Mouse (Mus musculus) myocyte (in vitro differentiated cells): ENCODE measurements at regions not wholly inside any gene's neighbourhood (a gene's known extent, or its start where the extent isn't known, plus 50 kb on each side); places are given as distances from the start of the nearest gene placed in this dataset.

Source experiments
- H3K27me3 ChIP-seq: one replicate; pipeline ENCODE4 v1.6.1; 2011; ENCODE audit not compliant: control insufficient read depth, insufficient read depth, insufficient read length
- H3K36me3 ChIP-seq: one replicate; pipeline ENCODE4 v1.6.1; 2011; ENCODE audit not compliant: control insufficient read depth, insufficient read depth
- H3K4me2 ChIP-seq: one replicate; pipeline ENCODE4 v1.6.1; 2011; ENCODE audit warnings: low read depth, control low read depth
- H3K4me3 ChIP-seq: one replicate; pipeline ENCODE4 v1.5.1; 2011; ENCODE audit warnings: mild to moderate bottlenecking, control low read depth, moderate library complexity
- H3K79me2 ChIP-seq: one replicate; pipeline ENCODE4 v1.6.1; 2011; ENCODE audit not compliant: control insufficient read depth, insufficient read depth
- H3ac ChIP-seq: one replicate; pipeline ENCODE4 v1.6.1; 2011; ENCODE audit not compliant: control insufficient read depth, insufficient read length
- CEBPB ChIP-seq: IDR thresholded peaks from 2 replicates; pipeline ENCODE4 v1.6.1; 2011; ENCODE audit warnings: mild to moderate bottlenecking, moderate library complexity; ENCODE audit not compliant: poor library complexity, insufficient read depth, severe bottlenecking
- E2F4 ChIP-seq: IDR thresholded peaks from one replicate; pipeline ENCODE4 v1.6.1; 2011; ENCODE audit warnings: mild to moderate bottlenecking, control low read depth, moderate library complexity; ENCODE audit not compliant: insufficient read depth
- MAX ChIP-seq: IDR thresholded peaks from one replicate; pipeline ENCODE4 v1.6.1; 2011; ENCODE audit warnings: low read depth, mild to moderate bottlenecking, control low read depth
- MYOD1 ChIP-seq, 3 experiments: IDR thresholded peaks; one replicate each; pipeline ENCODE4 v1.6.1; 2011; ENCODE audit warnings: control low read depth in 2 of 3, low read depth in 2 of 3, mild to moderate bottlenecking in 2 of 3, moderate library complexity in 1 of 3; ENCODE audit not compliant: insufficient read length in 2 of 3, control insufficient read depth in 1 of 3
- MYOG ChIP-seq, 3 experiments: IDR thresholded peaks; one replicate each; pipeline ENCODE4 v1.6.1; 2011; ENCODE audit warnings: control low read depth in 2 of 3, low read depth in 2 of 3, mild to moderate bottlenecking in 2 of 3; ENCODE audit not compliant: insufficient read length in 2 of 3, control insufficient read depth in 1 of 3, insufficient read depth in 1 of 3
- POLR2A ChIP-seq: IDR thresholded peaks from one replicate; pipeline ENCODE4 v1.6.1; 2011; ENCODE audit warnings: low read depth, mild to moderate bottlenecking, control low read depth, moderate library complexity; ENCODE audit not compliant: insufficient read length
- POLR2AphosphoS2 ChIP-seq: IDR thresholded peaks from one replicate; pipeline ENCODE4 v1.6.1; 2011; ENCODE audit warnings: low read depth, control low read depth; ENCODE audit not compliant: insufficient read length
- REST ChIP-seq: IDR thresholded peaks from one replicate; pipeline ENCODE4 v1.6.1; 2011; ENCODE audit warnings: mild to moderate bottlenecking, control low read depth, moderate library complexity; ENCODE audit not compliant: insufficient read depth, insufficient read length
- SRF ChIP-seq: IDR thresholded peaks from one replicate; pipeline ENCODE4 v1.6.1; 2011; ENCODE audit warnings: low read depth; ENCODE audit not compliant: control insufficient read depth, insufficient read length
- TCF12 ChIP-seq: IDR thresholded peaks from one replicate; pipeline ENCODE4 v1.6.1; 2011; ENCODE audit warnings: mild to moderate bottlenecking, control low read depth; ENCODE audit not compliant: poor library complexity, insufficient read depth, severe bottlenecking
- TCF3 ChIP-seq: IDR thresholded peaks from one replicate; pipeline ENCODE4 v1.6.1; 2011; ENCODE audit warnings: low read depth, control low read depth; ENCODE audit not compliant: insufficient read length
- USF1 ChIP-seq: IDR thresholded peaks from one replicate; pipeline ENCODE4 v1.6.1; 2011; ENCODE audit warnings: low read depth, mild to moderate bottlenecking, control low read depth, moderate library complexity

DNA sequence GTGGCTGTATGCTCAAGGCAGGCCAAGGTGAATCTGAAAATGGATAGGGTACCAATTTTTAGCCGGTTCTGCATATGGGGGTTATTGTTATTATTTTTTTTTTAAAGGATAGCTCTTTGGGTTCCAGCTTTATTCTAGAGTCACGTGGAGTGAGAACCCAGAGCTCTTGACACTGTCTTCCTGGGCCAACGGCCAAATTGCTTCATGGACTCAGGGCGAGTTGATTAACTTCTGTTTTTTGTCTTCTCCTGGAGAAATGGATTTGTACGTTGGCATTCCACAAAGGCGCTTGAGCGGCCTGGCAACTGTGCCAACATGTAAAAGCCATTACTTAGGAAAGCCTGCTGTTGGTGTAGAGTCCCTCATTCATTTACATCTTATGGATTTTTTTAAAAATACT, 134.1 kb upstream of the Ubr2 start:
- no peak for TF ChIP-seq REST
- TF ChIP-seq POLR2A: no peak
- no peak for TF ChIP-seq CEBPB
- no peak for TF ChIP-seq MAX
- TF ChIP-seq POLR2AphosphoS2: no peak
- TF ChIP-seq E2F4: no peak
- TF ChIP-seq USF1: no peak
- Histone ChIP-seq H3K4me2 (peak overlapping the region; percentile 57), H3ac (no peak overlapping the region), H3K36me3 (no peaks in the 10 kb centered on the region), H3K79me2 (peaks cover 29% of the 10 kb centered on the region), H3K27me3 (no peaks in the 10 kb centered on the region), H3K4me3 (no peak overlapping the region)

DNA sequence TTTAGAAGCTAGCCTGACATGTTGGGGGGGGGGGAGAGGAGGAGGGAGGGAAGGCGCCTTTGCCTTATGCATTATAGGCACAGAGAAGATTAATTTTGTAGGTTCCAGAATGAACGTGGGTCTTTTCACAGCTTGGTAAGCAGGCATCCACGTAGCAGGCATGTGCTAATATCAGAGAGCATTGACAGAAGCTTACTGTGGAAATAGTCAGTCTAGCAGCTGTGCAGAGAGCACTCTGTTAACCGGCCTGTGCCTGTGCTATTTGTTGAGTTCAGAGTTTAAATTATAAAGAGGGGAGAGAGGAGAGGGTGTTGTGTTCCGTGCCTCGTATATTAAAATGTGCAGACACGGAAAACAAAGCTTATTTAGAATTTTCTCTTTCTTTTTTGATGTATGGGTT, 133.5 kb upstream of the Ubr2 start:
- no peak for TF ChIP-seq POLR2AphosphoS2
- no peak for TF ChIP-seq MYOD1 (IDR thresholded peaks at IDR 0.05; ENCODE audit: control insufficient read depth in 1 of 3, insufficient read length in 2 of 3, low read depth in 2 of 3)
- no peak for TF ChIP-seq POLR2A
- no peak for TF ChIP-seq SRF
- no peak for TF ChIP-seq MAX
- no peak for TF ChIP-seq MYOG (IDR thresholded peaks at IDR 0.05; ENCODE audit: control insufficient read depth in 1 of 3, insufficient read depth in 1 of 3, insufficient read length in 2 of 3, low read depth in 2 of 3)
- no peak for TF ChIP-seq E2F4
- TF ChIP-seq TCF3: no peak
- no peak for TF ChIP-seq CEBPB
- no peak for TF ChIP-seq TCF12
- TF ChIP-seq REST: no peak
- H3K27me3 ChIP-seq: no peaks in the 10 kb centered on the region
- H3ac ChIP-seq: no peak overlapping the region
- no peaks in the 10 kb centered on the region for H3K36me3 ChIP-seq
- peak overlapping the region; percentile 57 for H3K4me2 ChIP-seq
- peaks cover 29% of the 10 kb centered on the region for H3K79me2 ChIP-seq
- H3K4me3 ChIP-seq: no peak overlapping the region

DNA sequence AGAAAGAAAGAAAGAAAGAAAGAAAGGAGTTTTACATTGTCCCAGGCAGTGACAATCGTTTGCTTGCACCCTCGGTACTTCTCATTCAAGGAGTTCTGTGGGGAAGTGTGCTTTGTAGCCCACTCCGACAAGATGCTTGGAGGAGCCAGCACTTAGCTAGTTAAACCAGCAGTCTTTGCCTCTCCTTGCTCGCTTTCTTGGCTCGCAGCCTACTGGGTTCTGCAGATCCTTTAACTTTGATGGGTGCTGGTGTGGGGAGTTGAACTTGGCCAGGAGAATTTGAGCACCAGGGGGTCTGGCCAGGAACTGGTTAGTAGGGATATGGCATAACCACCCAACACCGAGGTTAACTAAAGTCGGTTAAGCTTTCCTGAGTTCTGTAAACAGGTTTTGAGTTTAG, 132.5 kb upstream of the Ubr2 start:
- Histone ChIP-seq H3K4me3 (peak overlapping the region; percentile 86), H3K36me3 (no peaks in the 10 kb centered on the region), H3K79me2 (peaks cover 29% of the 10 kb centered on the region), H3ac (no peak overlapping the region), H3K27me3 (no peaks in the 10 kb centered on the region), H3K4me2 (peak overlapping the region; percentile 90)
- TF ChIP-seq POLR2AphosphoS2 (no peak), MYOD1 (IDR thresholded peaks at IDR 0.05; ENCODE audit: control insufficient read depth in 1 of 3, insufficient read length in 2 of 3, low read depth in 2 of 3) (no peak), CEBPB (no peak)

DNA sequence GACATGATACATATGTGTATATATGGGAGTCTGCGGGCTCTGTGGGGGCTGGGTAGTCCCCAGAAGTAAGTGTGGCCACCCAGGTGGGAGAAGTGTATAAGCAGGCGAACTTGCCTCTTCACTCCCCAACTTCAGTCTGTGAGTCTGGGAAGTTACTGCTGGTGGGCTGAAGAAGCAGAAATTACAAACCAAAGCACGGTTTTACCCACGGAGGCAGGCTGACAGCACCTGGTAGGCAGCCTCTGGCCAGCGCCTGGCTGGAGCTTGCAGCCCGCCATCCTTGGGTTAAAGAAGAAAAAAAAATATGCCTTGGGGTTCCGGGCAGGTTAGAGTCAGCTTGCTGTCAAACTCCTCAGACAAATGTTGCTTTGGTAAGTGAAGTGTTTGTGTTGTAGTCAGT, 131.9 kb upstream of the Ubr2 start:
- Histone ChIP-seq H3K4me3 (peak overlapping the region; percentile 86), H3K4me2 (peak overlapping the region; percentile 90), H3ac (no peak overlapping the region), H3K79me2 (peaks cover 29% of the 10 kb centered on the region), H3K36me3 (no peaks in the 10 kb centered on the region), H3K27me3 (no peaks in the 10 kb centered on the region)
- TF ChIP-seq E2F4 (no peak), REST (no peak), CEBPB (no peak), MAX (no peak), POLR2AphosphoS2 (no peak), TCF3 (no peak), TCF12 (no peak), USF1 (no peak), POLR2A (no peak), MYOG (IDR thresholded peaks at IDR 0.05; ENCODE audit: control insufficient read depth in 1 of 3, insufficient read depth in 1 of 3, insufficient read length in 2 of 3, low read depth in 2 of 3) (no peak), SRF (no peak)

DNA sequence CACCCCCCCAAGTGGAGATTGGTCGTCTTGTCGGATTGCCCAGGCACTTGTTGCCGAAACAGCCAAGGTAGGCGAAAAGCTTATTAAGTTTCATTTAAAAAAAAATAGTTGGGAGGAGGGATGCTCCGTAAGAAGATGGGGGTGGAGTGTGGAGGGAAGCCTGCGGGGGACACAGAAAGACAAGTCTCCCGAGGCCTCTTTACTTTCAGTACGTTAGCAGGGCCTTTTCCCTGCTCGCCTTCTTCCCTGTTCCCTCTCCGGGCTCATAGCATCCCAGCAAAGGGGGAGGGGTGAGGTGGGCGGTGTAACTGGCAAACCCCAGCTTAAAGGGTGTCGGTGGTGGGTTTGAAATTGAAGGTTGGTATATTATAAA, 131.5 kb upstream of the Ubr2 start:
- H3K4me2 ChIP-seq: peak overlapping the region; percentile 90
- peak overlapping the region; percentile 86 for H3K4me3 ChIP-seq
- H3K27me3 ChIP-seq: no peaks in the 10 kb centered on the region
- H3K36me3 ChIP-seq: no peaks in the 10 kb centered on the region
- H3ac ChIP-seq: peak overlapping the region; percentile 8
- no peak for TF ChIP-seq MYOD1 (IDR thresholded peaks at IDR 0.05; ENCODE audit: control insufficient read depth in 1 of 3, insufficient read length in 2 of 3, low read depth in 2 of 3)
- TF ChIP-seq TCF12: no peak
- no peak for TF ChIP-seq USF1
- TF ChIP-seq POLR2AphosphoS2: no peak
- TF ChIP-seq SRF: no peak
- no peak for TF ChIP-seq TCF3
- peaks cover 28% of the 10 kb centered on the region for H3K79me2 ChIP-seq
